Mouse (Mus musculus) spleen, adult 2 months (tissue): ENCODE data around the gene Rad9a. TPM values are rescaled to one million over a fixed set of nuclear protein-coding genes. Genes with fewer than 3 reads are reported as not detected.
"Not testable (repeated sequence)": the region's sequence is repeated elsewhere in the genome, so short reads cannot be mapped to it uniquely, and the experiment has no call there.

Source experiments
- DNase-seq, 2 experiments: peaks; one replicate each; pipeline versions ENCODE4 v3.0.0 to v3.0.0-alpha.2; 2012 to 2021; ENCODE audit warnings: low spot score in 2 of 2, low read depth in 1 of 2
- H3K27ac ChIP-seq: fragments of 200-500 bp; 2 replicates; pipeline ENCODE4 v1.5.1; 2012; ENCODE audit warnings: low read length, inconsistent platforms; ENCODE audit not compliant: insufficient read depth
- H3K27me3 ChIP-seq: fragments of 200-500 bp; 2 replicates; pipeline ENCODE4 v1.6.1; 2012; ENCODE audit warnings: mild to moderate bottlenecking, moderate library complexity, low read length, inconsistent platforms; ENCODE audit not compliant: control insufficient read depth, insufficient read depth
- H3K36me3 ChIP-seq: fragments of 200-500 bp; 2 replicates; pipeline ENCODE4 v1.6.1; 2012; ENCODE audit warnings: mild to moderate bottlenecking, low read length, inconsistent platforms; ENCODE audit not compliant: control insufficient read depth, insufficient read depth
- H3K4me1 ChIP-seq: fragments of 200-500 bp; 2 replicates; pipeline ENCODE4 v1.6.1; 2011; ENCODE audit warnings: inconsistent platforms; ENCODE audit not compliant: control insufficient read depth, insufficient read depth, insufficient read length
- H3K4me3 ChIP-seq: fragments of 200-500 bp; 2 replicates; pipeline ENCODE4 v1.5.1; 2011; ENCODE audit warnings: mild to moderate bottlenecking, inconsistent platforms; ENCODE audit not compliant: insufficient read depth, insufficient read length; ENCODE audit errors: extremely low read depth
- CTCF ChIP-seq: fragments of 200-500 bp; IDR thresholded peaks from 2 replicates; pipeline ENCODE4 v1.5.1; 2011; ENCODE audit warnings: mild to moderate bottlenecking, inconsistent platforms; ENCODE audit not compliant: insufficient read depth, insufficient read length, insufficient replicate concordance; ENCODE audit errors: extremely low read depth
- POLR2A ChIP-seq: fragments of 200-500 bp; IDR thresholded peaks from 2 replicates; pipeline ENCODE4 v1.6.1; 2011; ENCODE audit warnings: low read depth, low read length, inconsistent platforms
- WGBS: fragments of 180-500 bp; shearing (Covaris S2); methylation state at CpG from one replicate; pipeline ENCODE4 v1.1.7; 2018; 5-methylcytosine and 5-hydroxymethylcytosine counted together
- polyA plus RNA-seq: library from polyadenylated mRNA; depleted of rRNA; stranded (reverse); fragments of >200 nt; gene quantifications from 2 replicates; pipeline ENCODE4 v1.2.3, GENCODE M21; 2012; rRNA removed

Gene Rad9a
- 53.1 and 62.9 TPM in 2 replicates for polyA plus RNA-seq

DNA sequence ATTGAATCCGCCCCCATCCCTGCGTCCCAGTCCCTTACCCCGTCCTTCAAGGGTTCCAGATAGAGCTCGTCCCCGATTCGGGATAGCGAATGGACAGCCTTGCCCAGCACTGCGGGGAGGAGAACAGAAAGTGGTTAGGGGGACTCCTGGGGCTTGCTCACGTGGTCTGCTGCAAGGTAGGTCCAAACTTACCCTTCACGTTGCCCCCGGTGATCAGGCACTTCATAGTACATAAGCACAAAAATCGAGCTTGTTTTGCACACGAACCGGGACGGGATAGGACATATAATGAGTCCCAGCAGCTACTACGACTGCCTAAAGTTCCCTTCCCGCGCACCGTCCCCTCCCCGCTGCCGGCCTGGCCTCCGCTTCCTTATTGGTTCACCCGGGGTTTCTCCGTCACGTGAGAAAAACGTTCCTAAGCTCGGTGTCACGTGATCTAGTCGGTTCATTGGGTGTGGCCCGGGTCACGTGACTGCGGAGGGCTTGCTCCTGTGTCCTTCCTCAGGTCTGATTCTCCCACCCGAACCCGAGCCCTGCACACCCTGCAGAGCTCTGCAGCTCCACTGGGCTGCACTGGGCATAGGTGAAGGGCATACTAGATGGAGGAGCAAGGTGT lies at the start of gene Rad9a:
Gene Rad9a, minus strand, starts transcription at position 372 of the 619 bp plus-strand sequence.
- Histone ChIP-seq H3K27ac (peak within 1 kb of the TSS; percentile 88), H3K36me3 (peaks cover 8% of the 10 kb centered on the region), H3K27me3 (no peaks in the 10 kb centered on the region), H3K4me1 (peaks cover 33% of the 10 kb centered on the region), H3K4me3 (peak within 1 kb of the TSS; percentile 86)
- DNase-seq: peak; percentile 93 to 98
- WGBS: under 1% methylated on average over 34 of the region's 34 CpGs
- no peak for TF ChIP-seq CTCF
- peak; percentile 26 for TF ChIP-seq POLR2A

DNA sequence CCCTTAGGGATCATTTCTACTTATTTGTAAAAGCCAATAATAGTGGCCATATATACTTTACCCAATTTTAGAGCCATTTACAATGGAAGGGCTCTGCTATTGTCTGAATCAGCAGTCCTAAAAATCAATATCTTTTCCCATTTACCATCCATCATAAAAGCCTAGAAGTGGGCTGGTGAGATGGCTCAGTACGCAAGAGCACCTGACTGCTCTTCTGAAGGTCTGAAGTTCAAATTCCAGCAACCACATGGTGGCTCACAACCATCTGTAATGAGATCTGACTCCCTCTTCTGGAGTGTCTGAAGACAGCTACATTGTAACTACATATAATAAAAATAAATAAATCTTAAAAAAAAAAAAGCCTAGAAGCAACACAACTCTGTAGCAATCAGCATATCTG lies 47.2 kb upstream of the Rad9a start:
- H3K27ac ChIP-seq, H3K36me3 ChIP-seq, H3K27me3 ChIP-seq, H3K4me3 ChIP-seq, H3K4me1 ChIP-seq, DNase-seq: not testable (repeated sequence)
- WGBS: 95% methylated on average over 1 of the region's 1 CpGs

- H3K4me1 ChIP-seq: no peaks in the 10 kb centered on the region
- no peak for DNase-seq
- TF ChIP-seq POLR2A: no peak
- no peak for TF ChIP-seq CTCF
- H3K27me3 ChIP-seq: no peaks in the 10 kb centered on the region
- H3K36me3 ChIP-seq: no peaks in the 10 kb centered on the region
- no peak overlapping the region for H3K4me3 ChIP-seq
- H3K27ac ChIP-seq: no peak overlapping the region
- 66% methylated on average over 1 of the region's 1 CpGs for WGBS
Measured at GRCm38 (mm10) chr19:4247010-4247409, 45.5 kb upstream of the Rad9a start.

DNA sequence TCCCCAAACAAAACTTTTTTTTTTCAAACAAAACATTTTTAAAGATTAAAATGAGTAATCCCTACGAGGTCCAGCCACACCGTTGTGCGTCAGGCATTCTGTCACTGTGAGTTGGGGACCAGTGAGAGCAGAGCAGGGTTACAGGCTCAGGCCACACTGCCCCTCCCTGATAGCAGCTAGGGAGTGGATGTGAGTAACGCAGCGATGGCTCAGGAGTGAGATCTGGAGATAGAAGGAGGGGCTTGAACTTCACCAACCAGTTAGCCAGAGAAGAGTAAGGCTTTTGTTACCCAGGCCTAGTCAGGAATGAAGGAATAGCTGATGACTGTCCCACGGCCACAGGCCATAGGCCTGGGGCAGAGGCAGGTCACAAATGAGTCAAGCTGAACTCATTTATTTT lies 43.3 kb upstream of the Rad9a start:
- Histone ChIP-seq H3K36me3 (no peaks in the 10 kb centered on the region), H3K27ac (no peak overlapping the region), H3K27me3 (no peaks in the 10 kb centered on the region), H3K4me3 (no peak overlapping the region), H3K4me1 (no peaks in the 10 kb centered on the region)
- no peak for DNase-seq
- TF ChIP-seq POLR2A (no peak), CTCF (no peak)
- WGBS: 89% methylated on average over 6 of the region's 6 CpGs

GRCm38 (mm10) chr19:4242416-4242815 lies 41.0 kb upstream of the Rad9a start:
- Histone ChIP-seq H3K27me3 (no peaks in the 10 kb centered on the region), H3K4me1 (no peaks in the 10 kb centered on the region), H3K4me3 (no peak overlapping the region), H3K36me3 (no peaks in the 10 kb centered on the region), H3K27ac (no peak overlapping the region)
- WGBS: 87% methylated on average over 3 of the region's 3 CpGs
- TF ChIP-seq CTCF (no peak), POLR2A (no peak)
- no peak for DNase-seq

- WGBS: 67% methylated on average over 8 of the region's 8 CpGs
- Histone ChIP-seq H3K36me3 (no peaks in the 10 kb centered on the region), H3K4me3 (no peak overlapping the region), H3K4me1 (no peaks in the 10 kb centered on the region), H3K27ac (no peak overlapping the region), H3K27me3 (no peaks in the 10 kb centered on the region)
- TF ChIP-seq POLR2A (no peak), CTCF (no peak)
- no peak for DNase-seq
Measured at GRCm38 (mm10) chr19:4240247-4240668, 38.8 kb upstream of the Rad9a start.

GRCm38 (mm10) chr19:4234548-4234947 lies 33.1 kb upstream of the Rad9a start:
- no peak overlapping the region for H3K27ac ChIP-seq
- TF ChIP-seq CTCF (no peak), POLR2A (no peak)
- no peak for DNase-seq
- H3K27me3 ChIP-seq: no peaks in the 10 kb centered on the region
- 90% methylated on average over 4 of the region's 4 CpGs for WGBS
- no peaks in the 10 kb centered on the region for H3K36me3 ChIP-seq
- peaks cover 26% of the 10 kb centered on the region for H3K4me1 ChIP-seq
- no peak overlapping the region for H3K4me3 ChIP-seq
